Mouse (Mus musculus): ENCODE data around the gene Nub1.
"Not testable (repeated sequence)": the region's sequence is repeated elsewhere in the genome, so short reads cannot be mapped to it uniquely, and the experiment has no call there.

Nub1 gene

GRCm38 (mm10) chr5:24685366-24686093 is at the start of gene Nub1:
Gene Nub1, plus strand, starts transcription at chr5:24685532.
- peak; percentile 97 to 98 for DNase-seq (ENCODE audit: low read depth in 1 of 2, low spot score in 2 of 2)

DNA sequence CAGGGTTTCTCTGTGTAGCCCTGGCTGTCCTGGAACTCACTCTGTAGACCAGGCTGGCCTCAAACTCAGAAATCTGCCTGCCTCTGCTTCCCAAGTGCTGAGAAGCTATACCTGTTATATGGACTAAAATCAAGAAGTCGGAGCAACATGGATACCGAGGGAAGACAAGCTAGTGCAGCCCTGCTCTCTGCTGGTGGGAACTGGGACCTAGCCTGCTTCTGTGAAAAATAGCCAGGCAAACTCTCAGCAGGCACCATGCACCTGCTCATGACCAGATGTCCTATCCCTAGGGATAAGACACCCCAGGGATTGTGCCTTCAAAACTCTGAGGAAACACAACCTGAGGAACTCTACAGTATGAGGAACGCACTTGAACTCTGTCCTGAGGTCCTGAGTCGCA is 48.3 kb upstream of the Nub1 start:
- DNase-seq (ENCODE audit: low read depth in 1 of 2, low spot score in 2 of 2), result no peak

- no peak for DNase-seq (ENCODE audit: low read depth in 1 of 2, low spot score in 2 of 2)
Measured at GRCm38 (mm10) chr5:24638131-24638530, 47.2 kb upstream of the Nub1 start.

DNA sequence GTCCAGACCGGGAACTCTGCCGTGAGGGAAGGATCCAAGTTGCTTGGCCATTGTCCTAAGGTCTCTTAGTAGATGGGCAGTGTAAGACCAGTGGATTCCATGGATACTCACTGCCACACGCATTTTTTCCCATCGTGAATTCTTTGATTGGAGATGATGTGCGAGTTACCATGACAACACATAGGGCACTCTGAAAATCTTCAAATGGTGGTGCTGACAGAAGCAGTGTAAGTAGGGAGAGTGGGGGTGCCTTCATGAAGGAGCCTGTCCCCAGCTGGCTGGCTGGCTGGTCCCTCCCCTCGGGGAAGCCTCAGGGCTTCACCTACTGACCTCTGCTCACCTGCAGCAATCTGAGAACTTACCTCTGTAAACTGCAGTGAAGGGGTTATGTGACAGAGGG is 46.3 kb upstream of the Nub1 start:
- no peak for DNase-seq (ENCODE audit: low read depth in 1 of 2, low spot score in 2 of 2)

GRCm38 (mm10) chr5:24645454-24645853 is 39.9 kb upstream of the Nub1 start:
- no peak for DNase-seq (ENCODE audit: low read depth in 1 of 2, low spot score in 2 of 2)

DNA sequence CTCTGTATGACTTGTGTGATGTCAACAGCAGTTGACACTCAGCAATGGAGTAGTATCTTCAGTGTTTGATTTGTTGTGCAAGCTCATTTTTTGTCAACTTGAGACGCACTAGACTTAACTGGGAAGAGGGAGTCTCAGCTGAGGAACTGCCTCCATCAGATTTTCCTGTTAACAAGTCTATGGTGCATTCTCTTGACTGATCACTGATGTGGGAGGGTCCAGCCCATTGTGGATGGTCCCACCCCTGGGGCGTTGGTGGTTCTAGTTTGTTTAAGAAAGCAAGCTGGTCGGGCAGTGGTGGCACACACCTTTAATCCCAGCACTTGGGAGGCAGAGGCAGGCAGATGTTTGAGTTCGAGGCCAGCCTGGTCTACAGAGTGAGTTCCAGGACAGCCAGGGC is 36.1 kb upstream of the Nub1 start:
- no peak for DNase-seq (ENCODE audit: low read depth in 1 of 2, low spot score in 2 of 2)

DNA sequence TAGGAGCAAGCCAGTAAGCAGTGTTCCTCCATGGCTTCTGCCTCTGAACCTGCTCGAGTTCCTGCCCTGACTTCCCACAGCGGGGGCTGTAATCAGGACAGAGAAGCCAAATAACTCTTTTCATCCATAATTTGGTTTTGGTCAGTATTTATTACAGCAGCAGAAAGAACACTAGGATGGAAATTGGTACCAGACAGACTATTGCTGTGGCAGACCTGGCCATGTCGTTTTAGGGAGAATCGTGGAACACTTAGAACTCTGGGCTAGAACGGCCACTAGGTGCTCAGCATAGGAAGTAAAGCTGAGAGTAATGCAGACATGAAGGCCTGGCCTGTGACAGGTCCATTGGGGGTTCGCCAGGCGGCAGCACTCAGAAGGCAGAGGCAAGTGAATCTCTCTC is 35.6 kb upstream of the Nub1 start:
- DNase-seq (ENCODE audit: low read depth in 1 of 2, low spot score in 2 of 2), result no peak

GRCm38 (mm10) chr5:24651356-24651755 is 34.0 kb upstream of the Nub1 start:
- no peak for DNase-seq (ENCODE audit: low read depth in 1 of 2, low spot score in 2 of 2)

GRCm38 (mm10) chr5:24651768-24652752 is 33.3 kb upstream of the Nub1 start:
- peak; percentile 22 to 57 for DNase-seq (ENCODE audit: low read depth in 1 of 2, low spot score in 2 of 2)

- no peak for DNase-seq (ENCODE audit: low read depth in 1 of 2, low spot score in 2 of 2)
Measured at GRCm38 (mm10) chr5:24652780-24653179, 32.6 kb upstream of the Nub1 start.

GRCm38 (mm10) chr5:24654491-24654890 is 30.8 kb upstream of the Nub1 start:
- DNase-seq (ENCODE audit: low read depth in 1 of 2, low spot score in 2 of 2), result no peak

DNA sequence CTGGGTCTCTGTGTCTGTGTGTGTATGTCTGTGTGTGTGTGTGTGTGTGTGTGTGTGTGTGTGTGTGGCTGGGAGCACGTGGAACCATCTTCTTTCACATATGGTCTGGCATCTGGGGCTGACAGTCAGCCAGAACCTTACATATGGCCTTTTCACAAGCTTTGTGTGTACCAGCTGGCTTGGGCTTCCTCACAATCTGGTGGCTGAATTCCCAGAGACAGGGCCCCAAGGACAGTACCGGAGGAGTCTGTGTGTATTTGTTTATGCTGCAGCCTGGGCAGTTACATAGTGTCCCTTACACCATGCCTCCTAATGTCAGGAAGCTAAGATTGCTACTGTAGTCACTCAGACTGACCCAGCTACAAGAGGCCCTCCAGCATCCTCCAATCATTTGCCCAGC is 28.2 kb upstream of the Nub1 start:
- DNase-seq (ENCODE audit: low read depth in 1 of 2, low spot score in 2 of 2), result no peak

DNA sequence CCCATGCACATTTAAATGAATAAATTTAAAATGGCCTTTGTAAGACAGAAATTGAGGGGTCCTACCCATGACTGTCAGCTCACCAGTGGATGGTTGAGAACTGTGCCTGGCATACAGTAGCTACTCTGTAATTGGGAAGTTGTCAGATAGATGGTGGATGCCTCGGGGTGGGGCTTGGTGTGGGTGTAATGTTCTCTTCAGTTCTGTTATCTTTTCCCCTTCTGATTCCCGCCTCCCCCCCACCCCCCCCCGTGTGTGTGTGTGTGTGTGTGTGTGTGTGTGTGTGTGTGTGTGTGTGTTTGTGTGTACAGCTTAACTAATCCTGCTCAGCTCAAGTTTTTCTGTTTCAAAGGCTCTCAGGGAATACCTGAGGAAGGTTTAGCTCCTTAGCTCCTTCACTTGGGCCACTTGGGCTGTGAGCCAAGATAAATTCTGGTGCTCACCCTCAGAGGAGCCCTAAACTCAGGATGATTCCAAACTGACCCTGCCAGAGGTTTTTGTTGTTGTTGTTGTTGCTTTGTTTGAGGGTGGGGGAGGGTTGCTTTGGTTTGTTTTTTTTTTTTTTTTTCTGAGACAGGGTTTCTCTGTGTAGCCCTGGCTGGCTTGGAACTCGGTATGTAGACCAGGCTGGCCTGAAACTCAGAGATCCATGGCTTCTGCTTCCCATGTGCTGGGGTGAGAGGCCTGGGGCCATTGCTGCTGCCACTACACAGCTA is 25.5 kb upstream of the Nub1 start:
- DNase-seq (ENCODE audit: low read depth in 1 of 2, low spot score in 2 of 2), result no peak

DNA sequence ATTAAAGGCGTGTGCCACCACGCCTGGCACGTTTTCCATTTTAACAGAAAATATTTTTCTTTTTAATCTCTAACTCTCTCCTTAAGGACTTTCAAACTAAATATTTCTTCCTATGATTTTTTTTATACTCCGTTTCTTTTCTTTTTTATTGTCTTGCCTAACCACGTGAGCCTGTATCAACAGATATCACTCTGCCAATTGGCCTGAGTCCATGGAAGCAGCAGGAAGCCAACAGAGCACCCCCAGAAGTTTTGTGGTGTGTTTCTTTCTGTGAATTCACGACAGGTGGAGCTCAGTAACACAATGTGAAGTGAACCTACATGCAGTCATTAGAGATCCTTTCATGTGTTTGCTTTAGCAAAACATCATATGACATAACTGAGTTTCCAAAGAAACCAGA is 23.9 kb upstream of the Nub1 start:
- DNase-seq (ENCODE audit: low read depth in 1 of 2, low spot score in 2 of 2), result no peak

DNA sequence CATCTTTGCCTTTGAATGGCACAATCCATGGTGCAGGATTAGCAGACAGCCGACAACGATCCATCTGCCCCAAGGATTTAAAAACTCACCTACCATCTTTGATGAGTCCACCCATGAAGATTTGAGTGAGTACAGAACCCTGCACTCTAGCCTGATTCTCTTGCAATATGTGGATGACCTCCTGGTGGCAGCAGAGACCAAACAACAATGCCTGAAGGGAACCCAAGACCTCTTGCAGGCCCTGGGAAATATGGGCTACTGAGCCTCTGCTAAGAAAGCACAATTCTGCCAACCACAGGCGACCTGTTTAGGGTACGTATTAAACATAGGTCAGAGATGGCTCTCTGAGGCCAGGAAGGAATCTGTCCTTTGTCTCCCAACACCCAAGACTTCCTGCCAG is 11.1 kb upstream of the Nub1 start:
- peak; percentile 20 to 66 for DNase-seq (ENCODE audit: low read depth in 1 of 2, low spot score in 2 of 2)

DNA sequence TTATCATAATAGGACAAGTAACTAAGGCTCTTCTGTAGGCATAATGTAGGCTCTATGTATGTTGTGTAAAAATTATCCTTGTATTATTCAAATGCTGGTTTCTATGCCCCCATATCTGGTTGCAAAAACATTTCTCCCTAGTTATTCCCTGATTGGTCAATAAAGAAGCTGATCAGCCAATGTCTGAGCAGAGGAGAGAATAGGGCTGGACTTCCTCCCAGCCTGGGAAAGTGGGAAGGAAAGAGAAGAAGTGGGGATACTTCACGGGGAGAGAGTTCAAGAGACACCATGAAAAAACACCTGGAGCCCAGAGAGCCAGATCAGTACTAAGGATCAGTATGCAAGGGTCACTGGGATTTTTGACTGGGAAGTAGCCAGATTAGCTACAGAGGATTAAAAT is 3.9 kb upstream of the Nub1 start:
- DNase-seq (ENCODE audit: low read depth in 1 of 2, low spot score in 2 of 2), result no peak

DNA sequence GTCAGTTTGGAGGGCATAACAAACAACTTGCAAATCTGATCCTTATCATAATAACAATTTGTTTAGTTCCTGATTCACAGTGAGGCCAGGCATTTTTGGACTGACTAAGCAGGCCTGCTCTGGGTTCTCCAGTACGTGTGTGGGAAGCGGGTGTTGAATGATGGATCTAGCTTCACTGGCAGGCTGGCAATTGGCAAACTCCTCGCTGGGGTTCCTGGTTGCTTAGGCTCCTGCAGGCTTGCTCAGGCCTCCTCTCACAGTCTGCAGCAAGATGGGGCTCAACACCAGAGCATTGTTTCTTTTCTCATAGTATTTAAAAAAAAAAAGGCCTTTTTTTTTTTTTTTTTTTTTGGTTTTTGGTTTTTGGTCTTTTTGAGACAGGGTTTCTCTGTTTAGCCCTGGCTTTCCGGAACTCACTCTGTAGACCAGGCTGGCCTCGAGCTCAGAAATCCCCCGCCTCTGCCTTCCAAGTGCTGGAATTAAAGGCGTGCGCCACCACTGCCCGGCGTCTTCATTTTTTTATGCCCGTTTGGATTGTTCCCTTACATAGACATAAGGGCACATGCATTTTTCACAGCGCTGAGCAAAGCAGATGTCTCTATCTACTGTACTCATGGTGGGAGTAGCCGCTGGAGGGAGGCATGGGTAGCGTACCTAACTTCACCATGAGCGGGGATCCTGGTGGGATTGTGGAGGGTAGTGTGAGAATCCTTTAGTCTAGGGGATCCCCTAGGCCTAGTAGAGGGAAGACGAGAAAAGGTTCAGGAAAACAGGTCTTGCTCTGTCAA is 560 bp upstream of the Nub1 start:
- DNase-seq (ENCODE audit: low read depth in 1 of 2, low spot score in 2 of 2), result no peak

GRCm38 (mm10) chr5:24686176-24686575 is 844 bp downstream of the Nub1 start:
- DNase-seq (ENCODE audit: low read depth in 1 of 2, low spot score in 2 of 2), result peak in 1 of 2 experiments; percentile 53

DNA sequence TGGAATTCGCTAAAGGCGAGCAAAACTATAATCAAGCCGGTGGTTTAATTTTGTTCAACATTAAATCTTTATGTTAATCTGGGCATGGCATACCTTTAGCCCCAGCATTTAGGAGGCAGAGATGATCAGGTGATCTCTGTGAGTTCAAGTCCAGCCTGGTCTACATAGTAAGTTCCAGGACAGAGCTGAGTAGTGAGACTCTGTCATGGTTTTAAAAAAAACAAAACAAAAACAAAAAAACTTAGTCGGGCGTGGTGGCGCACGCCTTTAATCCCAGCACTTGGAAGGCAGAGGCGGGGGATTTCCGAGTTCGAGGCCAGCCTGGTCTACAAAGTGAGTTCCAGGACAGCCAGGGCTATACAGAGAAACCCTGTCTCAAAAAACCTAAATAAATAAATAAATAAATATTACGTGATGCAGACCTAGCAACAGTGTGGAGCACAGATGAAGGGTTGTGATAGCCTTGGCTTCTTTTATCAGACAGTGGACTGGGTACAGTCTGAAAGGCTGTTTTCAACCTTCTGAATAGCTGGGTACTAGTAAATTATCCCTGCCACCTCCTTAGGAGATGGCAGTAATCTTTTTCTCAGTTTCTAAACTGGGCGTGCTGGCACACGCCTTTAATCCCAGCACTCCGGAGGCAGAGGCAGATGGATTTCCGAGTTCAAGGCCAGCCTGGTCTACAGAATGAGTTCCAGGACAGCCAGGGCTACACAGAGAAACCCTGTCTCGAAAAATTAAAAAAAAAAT is 1.5 kb downstream of the Nub1 start:
- not testable (repeated sequence) for DNase-seq (ENCODE audit: low read depth in 1 of 2, low spot score in 2 of 2)

- peak; percentile 66 to 76 for DNase-seq (ENCODE audit: low read depth in 1 of 2, low spot score in 2 of 2)
Measured at GRCm38 (mm10) chr5:24687696-24688095, 2.4 kb downstream of the Nub1 start.

Data from monocyte, adult 2 months (primary cell).